Mouse (Mus musculus) thymus, postnatal 0 days (tissue): ENCODE results near the gene Mup3. TPM values are rescaled to one million over a fixed set of nuclear protein-coding genes. Genes with fewer than 3 reads are reported as not detected.
"Not testable (repeated sequence)": the region's sequence is repeated elsewhere in the genome, so short reads cannot be mapped to it uniquely, and the experiment has no call there.

ENCODE experiments used
- DNase-seq: peaks from one replicate; pipeline ENCODE4 v3.0.0-alpha.2; 2015; ENCODE audit warnings: low spot score
- polyA plus RNA-seq: library from polyadenylated mRNA; unstranded; fragments of >200 nt; fragmentation: Nextera tagmentation; extraction: Ambion mirVana; gene quantifications from 2 replicates; pipeline ENCODE4 v1.2.1, GENCODE M21; 2015

Mup3 gene
- not detected in 2 replicates for polyA plus RNA-seq

- DNase-seq: no peak
Observed at GRCm38 (mm10) chr4:62087241-62087640, at the start of gene Mup3. Gene Mup3 (minus strand): TSS chr4:62087342.

DNA sequence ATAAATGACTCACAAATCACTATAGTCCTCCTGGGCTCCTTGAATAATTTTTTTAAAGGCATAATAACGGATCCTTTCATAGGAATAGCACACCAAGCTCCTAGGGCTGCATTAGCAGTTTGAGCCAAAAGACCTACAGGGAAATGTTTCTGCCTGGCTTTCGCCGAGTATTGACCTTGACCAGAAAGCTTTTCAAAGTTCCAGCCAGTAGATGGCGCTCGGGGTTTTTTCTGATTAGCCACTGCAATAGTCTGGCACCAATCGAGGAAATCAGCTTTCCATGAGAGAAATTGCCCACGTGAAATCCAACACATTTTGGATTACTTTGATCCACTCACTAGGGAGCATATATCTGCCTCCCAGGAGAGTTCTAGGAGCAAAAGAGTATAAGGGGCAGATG lies 46.6 kb upstream of the Mup3 start:
- DNase-seq: no peak

DNA sequence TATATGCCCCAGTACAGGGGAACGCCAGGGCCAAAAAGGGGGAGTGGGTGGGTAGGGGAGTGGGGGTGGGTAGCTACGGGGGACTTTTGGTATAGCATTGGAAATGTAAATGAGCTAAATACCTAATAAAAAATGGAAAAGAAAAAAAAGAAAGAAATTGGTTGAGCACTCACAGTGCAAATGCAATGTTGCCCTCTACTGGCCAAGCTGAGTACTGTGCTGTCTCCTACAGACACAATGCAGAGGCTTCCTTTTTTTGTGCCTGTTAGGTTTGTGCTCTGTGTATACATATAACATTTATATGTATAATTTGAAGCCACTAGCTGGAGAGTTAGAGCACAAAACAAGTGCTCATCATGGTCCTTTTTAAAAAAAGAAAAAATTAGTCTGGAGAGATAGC lies 16.2 kb upstream of the Mup3 start:
- not testable (repeated sequence) for DNase-seq

DNA sequence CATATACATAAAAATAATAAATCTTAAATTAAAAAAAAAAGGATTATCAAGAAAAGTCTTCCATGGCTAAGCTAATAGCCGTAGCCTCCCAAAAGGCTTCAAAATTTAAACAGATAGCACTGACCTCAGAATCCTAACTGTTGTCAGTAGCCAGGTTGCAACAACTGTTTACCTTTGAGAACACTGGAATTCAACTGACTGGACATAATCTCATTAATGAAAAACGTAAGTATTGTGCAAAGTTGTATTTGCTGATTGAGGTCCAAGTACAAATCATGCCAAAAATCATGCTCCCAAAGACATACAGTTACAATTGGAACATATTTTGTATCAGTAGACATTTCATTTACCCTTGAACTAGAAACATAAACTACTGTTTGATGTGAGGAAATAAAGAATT lies 811 bp upstream of the Mup3 start:
- no peak for DNase-seq

DNA sequence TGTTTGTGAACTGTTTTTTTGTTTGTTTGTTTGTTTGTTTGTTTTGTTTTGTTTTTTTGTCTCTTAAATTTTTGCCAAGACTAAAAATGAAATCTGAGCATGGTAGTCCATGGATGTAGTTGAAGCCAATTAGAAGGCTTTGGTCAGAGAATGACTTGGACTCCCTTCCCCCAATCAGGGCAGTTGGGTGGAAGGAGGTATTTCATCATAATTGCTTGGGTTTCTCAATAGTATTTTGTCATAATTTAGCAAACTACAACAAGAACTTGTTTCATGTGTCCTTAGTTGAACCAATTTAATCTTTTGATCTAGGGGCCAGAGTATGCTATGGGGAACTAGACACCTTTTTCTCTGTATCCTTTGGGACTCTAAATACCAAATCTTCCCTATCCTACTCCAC lies 4.4 kb downstream of the Mup3 start:
- no peak for DNase-seq

GRCm38 (mm10) chr4:62075126-62075525 lies 12.0 kb downstream of the Mup3 start:
- DNase-seq: no peak

GRCm38 (mm10) chr4:62054780-62055179 lies 32.4 kb downstream of the Mup3 start:
- not testable (repeated sequence) for DNase-seq

DNA sequence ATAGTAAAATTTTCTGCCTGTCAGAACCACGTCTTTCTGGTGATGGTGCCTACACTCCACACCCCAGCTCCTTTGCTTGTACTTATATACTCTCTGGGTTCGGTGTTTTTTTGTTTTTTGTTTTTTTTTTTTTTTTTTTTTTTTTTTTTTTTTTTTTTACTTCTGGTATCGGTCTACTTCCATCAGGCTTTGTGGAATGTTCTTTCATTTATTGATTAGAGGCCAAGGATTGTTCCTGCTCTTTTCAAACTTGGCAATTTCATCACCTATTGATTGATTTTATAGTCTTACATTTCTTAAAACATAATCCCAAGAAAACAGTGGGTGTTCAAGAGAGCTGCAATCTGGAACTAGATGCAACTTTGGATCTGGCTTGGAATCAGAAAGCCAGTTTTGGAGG lies 33.1 kb downstream of the Mup3 start, which contains the start of gene Mup20:
Gene Mup20, minus strand, starts transcription at position 101 of the 400 bp plus-strand sequence.
- not testable (repeated sequence) for DNase-seq

Other genes starting within 250 kb of the Mup3 start
- gene Mup20, start 33.2 kb downstream of the Mup3 start, polyA plus RNA-seq: 0.14 and 0.63 TPM in 2 replicates
- gene Mup21, start 63.5 kb upstream of the Mup3 start, polyA plus RNA-seq: not detected in 2 replicates
- 0.59 and 0.68 TPM in 2 replicates for gene Zfp37, start 143.7 kb upstream of the Mup3 start, polyA plus RNA-seq
- gene Slc31a2, start 175.2 kb upstream of the Mup3 start, polyA plus RNA-seq: 9.5 and 10.7 TPM in 2 replicates